Mouse (Mus musculus): ENCODE measurements around the gene Gpr152. TPM values are rescaled to one million over a fixed set of nuclear protein-coding genes. Genes with fewer than 3 reads are reported as not detected.
A peak's percentile ranks its signal among the peaks of the same experiment; 100 is the strongest.

The Gpr152 gene
- polyA plus RNA-seq, 1 experiment: 0.11 TPM

GRCm38 (mm10) chr19:4150567-4151487 is 11.2 kb downstream of the Gpr152 start:
- Histone ChIP-seq H3K4me3 (replicated peaks; ENCODE audit: insufficient read depth, low read depth, low read length) (no peak overlapping the region), H3K4me1 (ENCODE audit: control insufficient read depth, insufficient read depth, low read length) (peaks cover 47% of the 10 kb centered on the region), H3K27ac (ENCODE audit: insufficient read depth, low read length) (no peak overlapping the region), H3K27me3 (ENCODE audit: control insufficient read depth, insufficient read depth, low read length) (no peaks in the 10 kb centered on the region)
- TF ChIP-seq POLR2A (IDR thresholded peaks at IDR 0.05; ENCODE audit: borderline replicate concordance, insufficient read depth, low read length) (no peak), CTCF (IDR thresholded peaks at IDR 0.05; ENCODE audit: borderline replicate concordance, insufficient read depth, low read depth, low read length) (no peak)
- WGBS: 81% methylated on average over 22 of the region's 22 CpGs
- peak in 1 of 2 experiments; percentile 10 for DNase-seq

GRCm38 (mm10) chr19:4151488-4151860 is 11.9 kb downstream of the Gpr152 start:
- WGBS: 63% methylated on average over 5 of the region's 5 CpGs
- no peak overlapping the region for H3K27ac ChIP-seq (ENCODE audit: insufficient read depth, low read length)
- no peak overlapping the region for H3K4me3 ChIP-seq (replicated peaks; ENCODE audit: insufficient read depth, low read depth, low read length)
- H3K4me1 ChIP-seq (ENCODE audit: control insufficient read depth, insufficient read depth, low read length): peaks cover 47% of the 10 kb centered on the region
- no peaks in the 10 kb centered on the region for H3K27me3 ChIP-seq (ENCODE audit: control insufficient read depth, insufficient read depth, low read length)
- peak in 1 of 2 experiments; percentile 21 for DNase-seq
- TF ChIP-seq CTCF (IDR thresholded peaks at IDR 0.05; ENCODE audit: borderline replicate concordance, insufficient read depth, low read depth, low read length): no peak
- no peak for TF ChIP-seq POLR2A (IDR thresholded peaks at IDR 0.05; ENCODE audit: borderline replicate concordance, insufficient read depth, low read length)

- 90% methylated on average over 5 of the region's 5 CpGs for WGBS
- TF ChIP-seq CTCF (IDR thresholded peaks at IDR 0.05; ENCODE audit: borderline replicate concordance, insufficient read depth, low read depth, low read length) (no peak), POLR2A (IDR thresholded peaks at IDR 0.05; ENCODE audit: borderline replicate concordance, insufficient read depth, low read length) (no peak)
- Histone ChIP-seq H3K4me1 (ENCODE audit: control insufficient read depth, insufficient read depth, low read length) (peaks cover 44% of the 10 kb centered on the region), H3K4me3 (replicated peaks; ENCODE audit: insufficient read depth, low read depth, low read length) (no peak overlapping the region), H3K27me3 (ENCODE audit: control insufficient read depth, insufficient read depth, low read length) (no peaks in the 10 kb centered on the region), H3K27ac (ENCODE audit: insufficient read depth, low read length) (no peak overlapping the region)
- DNase-seq: peak in 1 of 2 experiments; percentile 10
Observed at GRCm38 (mm10) chr19:4151898-4152297, 12.3 kb downstream of the Gpr152 start.

GRCm38 (mm10) chr19:4152445-4153231 is 13.1 kb downstream of the Gpr152 start:
- peak in 1 of 2 experiments; percentile 24 for DNase-seq
- TF ChIP-seq POLR2A (IDR thresholded peaks at IDR 0.05; ENCODE audit: borderline replicate concordance, insufficient read depth, low read length) (no peak), CTCF (IDR thresholded peaks at IDR 0.05; ENCODE audit: borderline replicate concordance, insufficient read depth, low read depth, low read length) (no peak)
- Histone ChIP-seq H3K27ac (ENCODE audit: insufficient read depth, low read length) (peak overlapping the region; percentile 69), H3K4me1 (ENCODE audit: control insufficient read depth, insufficient read depth, low read length) (peaks cover 36% of the 10 kb centered on the region), H3K4me3 (replicated peaks; ENCODE audit: insufficient read depth, low read depth, low read length) (peak overlapping the region; percentile 6), H3K27me3 (ENCODE audit: control insufficient read depth, insufficient read depth, low read length) (no peaks in the 10 kb centered on the region)
- 38% methylated on average over 8 of the region's 8 CpGs for WGBS

- WGBS: 6% methylated on average over 11 of the region's 11 CpGs
- peak within 1 kb of the TSS; percentile 69 for H3K27ac ChIP-seq (ENCODE audit: insufficient read depth, low read length)
- H3K27me3 ChIP-seq (ENCODE audit: control insufficient read depth, insufficient read depth, low read length): no peaks in the 10 kb centered on the region
- peak within 1 kb of the TSS; percentile 6 for H3K4me3 ChIP-seq (replicated peaks; ENCODE audit: insufficient read depth, low read depth, low read length)
- DNase-seq: peak; percentile 80 to 83
- TF ChIP-seq POLR2A (IDR thresholded peaks at IDR 0.05; ENCODE audit: borderline replicate concordance, insufficient read depth, low read length) (peak; percentile 42; the same call in 1 of the 2 replicates), CTCF (IDR thresholded peaks at IDR 0.05; ENCODE audit: borderline replicate concordance, insufficient read depth, low read depth, low read length) (no peak)
- H3K4me1 ChIP-seq (ENCODE audit: control insufficient read depth, insufficient read depth, low read length): peaks cover 32% of the 10 kb centered on the region
Observed at GRCm38 (mm10) chr19:4153232-4153654, 13.7 kb downstream of the Gpr152 start, which contains the start of gene Ptprcap. Gene Ptprcap, plus strand, starts transcription at chr19:4153604.

- H3K27me3 ChIP-seq (ENCODE audit: control insufficient read depth, insufficient read depth, low read length): no peaks in the 10 kb centered on the region
- H3K4me3 ChIP-seq (replicated peaks; ENCODE audit: insufficient read depth, low read depth, low read length): no peak overlapping the region
- DNase-seq: peak; percentile 13 to 26
- peaks cover 28% of the 10 kb centered on the region for H3K4me1 ChIP-seq (ENCODE audit: control insufficient read depth, insufficient read depth, low read length)
- H3K27ac ChIP-seq (ENCODE audit: insufficient read depth, low read length): peak overlapping the region; percentile 69
- TF ChIP-seq POLR2A (IDR thresholded peaks at IDR 0.05; ENCODE audit: borderline replicate concordance, insufficient read depth, low read length): no peak; the same call in 1 of the 2 replicates
- TF ChIP-seq CTCF (IDR thresholded peaks at IDR 0.05; ENCODE audit: borderline replicate concordance, insufficient read depth, low read depth, low read length): no peak
- 74% methylated on average over 13 of the region's 13 CpGs for WGBS
Observed at GRCm38 (mm10) chr19:4154437-4155222, 15.0 kb downstream of the Gpr152 start.
